Mouse (Mus musculus) CH12.LX (cell line): Measurements from ENCODE around the gene Gm40460. TPM values are rescaled to one million over a fixed set of nuclear protein-coding genes. Genes with fewer than 3 reads are reported as not detected.
"Not testable (repeated sequence)": the region's sequence is repeated elsewhere in the genome, so short reads cannot be mapped to it uniquely, and the experiment has no call there.

Experiments used
- DNase-seq: peaks from one replicate; pipeline ENCODE4 v3.0.0-alpha.2; 2013; ENCODE audit errors: extremely low read depth
- H3K27ac ChIP-seq: 2 replicates; pipeline ENCODE4 v1.5.1; 2012; ENCODE audit warnings: low read depth, mild to moderate bottlenecking, control low read depth, moderate library complexity; ENCODE audit not compliant: insufficient read depth
- H3K27me3 ChIP-seq: replicated peaks from 2 replicates; pipeline ENCODE3; 2012; ENCODE audit warnings: inconsistent platforms
- H3K36me3 ChIP-seq, 2 experiments: replicated peaks in 1 of 2; 2 replicates each; pipeline versions ENCODE3 to v1.6.1; 2012; ENCODE audit warnings: inconsistent platforms in 1 of 2, low read length in 1 of 2, mild to moderate bottlenecking in 1 of 2, mixed read lengths in 1 of 2, moderate library complexity in 1 of 2; ENCODE audit not compliant: control insufficient read depth in 1 of 2, insufficient read depth in 1 of 2
- H3K4me1 ChIP-seq, 2 experiments: 2 replicates each; pipeline ENCODE4 v1.6.1; 2012; ENCODE audit warnings: inconsistent platforms in 1 of 2, moderate library complexity in 1 of 2; ENCODE audit not compliant: insufficient read depth in 2 of 2, control insufficient read depth in 1 of 2
- H3K4me2 ChIP-seq: 2 replicates; pipeline ENCODE4 v1.6.1; 2012; ENCODE audit warnings: low read depth, mild to moderate bottlenecking, control low read depth; ENCODE audit not compliant: poor library complexity, insufficient read depth, severe bottlenecking
- H3K4me3 ChIP-seq, 3 experiments: fragments of 150-350 bp in 1 of 3; sonication (generic) in 1 of 3; replicated peaks in 1 of 3; 2 replicates each; pipeline versions ENCODE3 to v1.5.1; 2011 to 2012; ENCODE audit warnings: low read depth in 2 of 3, low read length in 2 of 3, mild to moderate bottlenecking in 2 of 3, moderate library complexity in 2 of 3, control low read depth in 1 of 3, improper control_type of control experiment in 1 of 3, inconsistent platforms in 1 of 3, mixed read lengths in 1 of 3; ENCODE audit not compliant: poor library complexity in 1 of 3
- H3K79me2 ChIP-seq: replicated peaks from 2 replicates; pipeline ENCODE4 v1.6.1; 2012; ENCODE audit warnings: mild to moderate bottlenecking, moderate library complexity; ENCODE audit not compliant: control insufficient read depth, poor library complexity, insufficient read depth, severe bottlenecking; ENCODE audit errors: extremely low read depth
- H3K9ac ChIP-seq: 2 replicates; pipeline ENCODE4 v1.6.1; 2012; ENCODE audit warnings: low read depth, mild to moderate bottlenecking, control low read depth, moderate library complexity; ENCODE audit not compliant: insufficient read depth
- H3K9me3 ChIP-seq: replicated peaks from 2 replicates; pipeline ENCODE3; 2012; ENCODE audit warnings: low read length, inconsistent platforms, mixed read lengths
- CHD1 ChIP-seq: IDR thresholded peaks from 2 replicates; pipeline ENCODE4 v1.6.1; 2012; ENCODE audit warnings: low read depth, low read length, improper control_type of control experiment, inconsistent platforms
- E2F4 ChIP-seq: IDR thresholded peaks from 2 replicates; pipeline ENCODE4 v1.6.1; 2011; ENCODE audit warnings: low read depth, low read length, improper control_type of control experiment; ENCODE audit not compliant: insufficient replicate concordance
- ELF1 ChIP-seq: IDR thresholded peaks from 2 replicates; pipeline ENCODE4 v1.6.1; 2014; ENCODE audit warnings: low read depth, mild to moderate bottlenecking, inconsistent platforms, low read length, improper control_type of control experiment
- ETS1 ChIP-seq: conservative IDR thresholded peaks from 2 replicates; pipeline ENCODE4 v1.6.1; 2012; ENCODE audit warnings: low read depth, mild to moderate bottlenecking, inconsistent platforms, low read length, improper control_type of control experiment, moderate library complexity
- HCFC1 ChIP-seq: IDR thresholded peaks from 2 replicates; pipeline ENCODE4 v1.6.1; 2012; ENCODE audit warnings: low read depth, mild to moderate bottlenecking, inconsistent platforms, low read length, improper control_type of control experiment
- IRF4 ChIP-seq: IDR thresholded peaks from 2 replicates; pipeline ENCODE4 v1.6.1; 2014; ENCODE audit warnings: low read depth, mild to moderate bottlenecking, inconsistent platforms, low read length, improper control_type of control experiment
- JUND ChIP-seq: conservative IDR thresholded peaks from 2 replicates; pipeline ENCODE4 v1.6.1; 2011; ENCODE audit warnings: low read depth, low read length, improper control_type of control experiment
- MAFK ChIP-seq: IDR thresholded peaks from 2 replicates; pipeline ENCODE4 v1.6.1; 2011; ENCODE audit warnings: low read length, improper control_type of control experiment; ENCODE audit not compliant: insufficient replicate concordance
- MAZ ChIP-seq: IDR thresholded peaks from 2 replicates; pipeline ENCODE4 v1.6.1; 2012; ENCODE audit warnings: low read depth, mild to moderate bottlenecking, inconsistent platforms, low read length, improper control_type of control experiment, moderate library complexity
- MXI1 ChIP-seq: IDR thresholded peaks from 2 replicates; pipeline ENCODE4 v1.6.1; 2011; ENCODE audit warnings: mild to moderate bottlenecking, low read depth, low read length, improper control_type of control experiment
- NELFE ChIP-seq: IDR thresholded peaks from 2 replicates; pipeline ENCODE4 v1.6.1; 2011; ENCODE audit warnings: low read depth, low read length, improper control_type of control experiment
- NRF1 ChIP-seq: IDR thresholded peaks from 2 replicates; pipeline ENCODE4 v1.6.1; 2014; ENCODE audit warnings: low read depth, mild to moderate bottlenecking, inconsistent platforms, low read length, improper control_type of control experiment, moderate library complexity
- POLR2A ChIP-seq: IDR thresholded peaks from 2 replicates; pipeline ENCODE4 v1.6.1; 2011; ENCODE audit warnings: low read depth, mild to moderate bottlenecking, improper control_type of control experiment, low read length
- RCOR1 ChIP-seq: conservative IDR thresholded peaks from 2 replicates; pipeline ENCODE4 v1.6.1; 2012; ENCODE audit warnings: low read depth, mild to moderate bottlenecking, inconsistent platforms, low read length, improper control_type of control experiment
- SMC3 ChIP-seq: IDR thresholded peaks from 2 replicates; pipeline ENCODE4 v1.6.1; 2011; ENCODE audit warnings: low read depth, low read length, improper control_type of control experiment
- TBP ChIP-seq: conservative IDR thresholded peaks from 2 replicates; pipeline ENCODE4 v1.6.1; 2011; ENCODE audit warnings: low read depth, low read length, improper control_type of control experiment
- UBTF ChIP-seq: IDR thresholded peaks from 2 replicates; pipeline ENCODE4 v1.6.1; 2012; ENCODE audit warnings: low read depth, mild to moderate bottlenecking, inconsistent platforms, low read length, improper control_type of control experiment, moderate library complexity
- ZC3H11A ChIP-seq: IDR thresholded peaks from 2 replicates; pipeline ENCODE4 v1.6.1; 2012; ENCODE audit warnings: low read depth, mild to moderate bottlenecking, inconsistent platforms, low read length, improper control_type of control experiment
- ZNF384 ChIP-seq: IDR thresholded peaks from 2 replicates; pipeline ENCODE4 v1.6.1; 2012; ENCODE audit warnings: low read depth, low read length, improper control_type of control experiment, inconsistent platforms
- dilution Hi-C: fragments of 300-500 bp; cut with MboI; formaldehyde crosslinking; loops from 2 replicates; pipeline ENCODE4 v1.14.3; 2020; ENCODE audit warnings: low sequenced_read_pairs; ENCODE audit not compliant: extremely low pct_unique_long_range_greater_than_20kb, extremely low pct_ligation_motif_present
- in situ Hi-C: fragments of 300-500 bp; cut with MboI; formaldehyde crosslinking; loops from 3 replicates; pipeline ENCODE4 v1.14.3; 2019; ENCODE audit warnings: low sequenced_read_pairs, low pct_ligation_motif_present, low pct_unique_long_range_greater_than_20kb, mixed read lengths
- polyA plus RNA-seq: library from polyadenylated mRNA; unstranded; fragments of >175 nt; gene quantifications from 2 replicates; pipeline ENCODE4 v1.2.1, GENCODE M21; 2012; ENCODE audit warnings: low read depth; ENCODE audit not compliant: insufficient read length
- total RNA-seq, 2 experiments: library from RNA; depleted of rRNA; stranded (reverse); fragments of 300-350 nt in 1 of 2; fragments of >200 nt in 1 of 2; gene quantifications; 2 replicates each; pipeline ENCODE4 v1.2.3; 2012 to 2014

Gene Gm40460
- not detected in 2 replicates for total RNA-seq (2012; rRNA removed)
- not detected in 2 replicates for total RNA-seq (2014; rRNA removed)
- polyA plus RNA-seq, result not detected in 2 replicates

DNA sequence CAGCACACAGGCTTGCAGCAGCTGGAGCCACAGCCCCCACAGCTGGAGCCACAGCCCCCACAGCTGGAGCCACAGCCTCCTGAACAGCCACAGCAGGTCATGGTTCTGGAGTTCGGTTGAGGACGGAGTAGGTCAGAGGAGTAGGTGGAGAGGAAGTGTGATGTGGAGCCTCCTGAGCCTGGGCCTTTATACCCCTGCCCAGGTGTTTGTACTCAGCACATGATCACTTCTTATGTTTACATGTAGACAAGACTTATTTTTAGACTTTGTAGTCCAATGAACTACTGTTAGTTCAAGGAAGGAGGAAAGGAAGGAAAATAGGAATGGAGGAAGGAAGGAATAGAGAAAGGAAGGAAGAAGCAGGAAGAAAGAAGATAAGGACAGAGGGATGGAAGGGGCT is at the start of gene Gm40460:
TSS of gene Gm40460 (minus strand) at position 101 of the 400 bp plus-strand sequence.
- DNase-seq, result no peak
- peaks cover 67% of the 10 kb centered on the region for H3K27me3 ChIP-seq
- no peak within 1 kb of the TSS for H3K27ac ChIP-seq
- H3K4me2 ChIP-seq, result no peak within 1 kb of the TSS
- no peak within 1 kb of the TSS for H3K9ac ChIP-seq
- peaks cover 10% of the 10 kb centered on the region for H3K9me3 ChIP-seq
- no peaks in the 10 kb centered on the region for H3K79me2 ChIP-seq
- no peaks in the 10 kb centered on the region for H3K36me3 ChIP-seq
- TF ChIP-seq POLR2A (no peak), ZNF384 (no peak), JUND (no peak), MAFK (no peak), IRF4 (no peak), NELFE (no peak), TBP (no peak), HCFC1 (no peak), UBTF (no peak), ELF1 (no peak), CHD1 (no peak), MAZ (no peak), ETS1 (no peak), NRF1 (no peak), SMC3 (no peak), ZC3H11A (no peak), E2F4 (no peak), MXI1 (no peak), RCOR1 (no peak)
- no peaks in the 10 kb centered on the region for H3K4me1 ChIP-seq
- in situ Hi-C loops, result no loop called here
- H3K4me3 ChIP-seq, result no peak within 1 kb of the TSS
- dilution Hi-C loops, result no loop called here

DNA sequence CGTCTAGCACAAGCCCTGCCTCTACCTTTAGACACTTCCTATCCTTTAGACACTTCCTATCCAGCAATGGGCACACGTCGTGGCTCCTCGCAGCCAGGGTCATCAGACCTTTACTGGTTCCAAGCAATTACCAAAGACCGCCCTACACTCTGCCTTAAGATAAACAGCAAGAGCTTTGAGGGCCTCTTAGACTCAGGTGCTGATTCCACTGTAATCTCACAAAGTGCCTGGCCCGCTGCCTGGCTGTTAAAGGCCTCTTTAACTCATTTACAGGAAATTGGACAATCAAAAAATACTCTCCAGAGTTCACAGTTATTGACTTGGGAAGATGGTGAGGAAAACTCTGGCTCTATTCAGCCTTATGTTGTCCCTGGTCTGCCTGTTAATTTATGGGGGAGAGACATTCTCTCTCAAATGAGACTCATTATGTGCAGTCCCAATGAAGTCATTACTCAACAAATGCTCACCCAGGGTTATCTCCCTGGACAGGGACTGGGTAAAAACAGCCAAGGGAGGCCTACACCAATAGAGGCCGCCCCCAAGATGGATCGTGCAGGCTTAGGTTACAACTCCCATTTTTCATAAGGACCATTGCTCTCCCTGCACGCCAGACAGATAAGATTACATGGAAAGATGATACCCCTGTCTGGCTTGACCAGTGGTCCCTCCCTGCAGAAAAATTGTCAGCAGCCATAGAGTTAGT is 45.2 kb upstream of the Gm40460 start:
- H3K36me3 ChIP-seq, H3K79me2 ChIP-seq, H3K9me3 ChIP-seq, H3K4me1 ChIP-seq, H3K4me2 ChIP-seq, dilution Hi-C loops, H3K27ac ChIP-seq, DNase-seq, H3K9ac ChIP-seq, H3K4me3 ChIP-seq, in situ Hi-C loops: not testable (repeated sequence)
- H3K27me3 ChIP-seq, result peaks cover 44% of the 10 kb centered on the region
